In genomic region chr13:94545739-94546138, GRCm38 (mm10) we compare ENCODE assay signal across 24 mouse cellular contexts.
A peak's percentile ranks its signal among the peaks of the same experiment; 100 is the strongest.
DNase-seq lines count a peak whose midpoint lies in the region; ATAC-seq and TF ChIP-seq lines count a peak whose summit lies in the region.
"Had no signal": no experiment of that assay in that cellular context is flagged by ENCODE, and none has a peak within 500 bp of the region (broad histone marks: within the 10 kb centered on the region; RNA-seq: fewer than 3 reads in every experiment).

No protein-coding gene starts in this region.

- no peak for ATAC-seq in hindbrain, postnatal 0 days
- ATAC-seq in forebrain, embryonic 16.5 days, result peak; percentile 57
- ATAC-seq: intestine, embryonic 16.5 days; liver, postnatal 0 days had no signal

- H3K9ac ChIP-seq in hindbrain, postnatal 0 days (replicated peaks; ENCODE audit: low read length), result no peak overlapping the region
- H3K9ac ChIP-seq in ES-E14 (ENCODE audit: insufficient read depth, low read depth, low read length, poor library complexity, severe bottlenecking), result no peak overlapping the region
- H3K9ac ChIP-seq in forebrain, embryonic 16.5 days (replicated peaks; ENCODE audit: low read depth, low read length), result no peak overlapping the region
- H3K9ac ChIP-seq: embryonic facial prominence, embryonic 13.5 days; limb, embryonic 12.5 days; liver, postnatal 0 days; midbrain, embryonic 12.5 days had no signal

- TF ChIP-seq CTCF in hindbrain, postnatal 0 days (IDR thresholded peaks at IDR 0.05; ENCODE audit: low read depth), result no peak

- 31% methylated on average over 4 of the region's 4 CpGs for WGBS in hindbrain, postnatal 0 days
- 40% methylated on average over 4 of the region's 4 CpGs for WGBS in hindbrain, embryonic 10.5 days
- WGBS in forebrain, embryonic 16.5 days, result 11% methylated on average over 4 of the region's 4 CpGs

- no peaks in the 10 kb centered on the region for H3K9me3 ChIP-seq in hindbrain, postnatal 0 days (ENCODE audit: low read length)
- no peaks in the 10 kb centered on the region for H3K9me3 ChIP-seq in hindbrain, embryonic 10.5 days
- no peaks in the 10 kb centered on the region for H3K9me3 ChIP-seq in ES-E14 (ENCODE audit: control insufficient read depth, insufficient read depth, low read depth, low read length)
- H3K9me3 ChIP-seq in forebrain, embryonic 16.5 days (ENCODE audit: control insufficient read depth, low read length), result no peaks in the 10 kb centered on the region
- H3K9me3 ChIP-seq: embryonic facial prominence, embryonic 13.5 days; heart, embryonic 10.5 days; limb, embryonic 12.5 days; midbrain, embryonic 12.5 days had no signal

- H3K27ac ChIP-seq in hindbrain, postnatal 0 days, result no peak overlapping the region
- no peak overlapping the region for H3K27ac ChIP-seq in hindbrain, embryonic 10.5 days
- no peak overlapping the region for H3K27ac ChIP-seq in ES-E14 (ENCODE audit: insufficient read depth, low read depth, low read length, poor library complexity, severe bottlenecking)
- H3K27ac ChIP-seq in forebrain, embryonic 16.5 days (ENCODE audit: low read length), result peak overlapping the region; percentile 42; the same call in 1 of the 2 replicates
- H3K27ac ChIP-seq: embryonic facial prominence, embryonic 13.5 days; gastrocnemius, adult 2 months; heart, embryonic 10.5 days; limb, embryonic 12.5 days; midbrain, embryonic 12.5 days had no signal

- H3K36me3 ChIP-seq in hindbrain, postnatal 0 days (ENCODE audit: insufficient read depth, low read length), result no peaks in the 10 kb centered on the region
- peaks cover 18% of the 10 kb centered on the region; the same call in 1 of the 2 replicates for H3K36me3 ChIP-seq in hindbrain, embryonic 10.5 days
- H3K36me3 ChIP-seq in ES-E14 (ENCODE audit: control insufficient read depth, insufficient read depth, low read length, poor library complexity, severe bottlenecking), result peaks cover 5% of the 10 kb centered on the region; the same call in 1 of the 2 replicates
- no peaks in the 10 kb centered on the region for H3K36me3 ChIP-seq in forebrain, embryonic 16.5 days (ENCODE audit: control insufficient read depth, insufficient read depth)
- H3K36me3 ChIP-seq: midbrain, embryonic 12.5 days had no signal

- DNase-seq in hindbrain, postnatal 0 days (ENCODE audit: low spot score), result peak; percentile 5
- no peak for DNase-seq in hindbrain, embryonic 10.5 days (ENCODE audit: low spot score)
- DNase-seq in ES-E14 (ENCODE audit: low read depth, low spot score), result no peak
- DNase-seq in ZHBTc4 (ENCODE audit: low read depth, low spot score), result peak; percentile 56
- DNase-seq in adrenal gland, postnatal 36 days, result no peak
- DNase-seq in urinary bladder, postnatal 10 days (ENCODE audit: low spot score), result no peak
- no peak for DNase-seq in spleen, postnatal 4 days (ENCODE audit: low spot score in 2 of 2)
- DNase-seq: cerebellum, adult 2 months; cerebellum, postnatal 36 days; embryo, embryonic 11 days; gastrocnemius, adult 2 months; kidney, adult 9 months; kidney, postnatal 14 days; liver, postnatal 0 days; lung, postnatal 10 days; right cerebral cortex, postnatal 14 days had no signal

- H3K27me3 ChIP-seq in hindbrain, postnatal 0 days (ENCODE audit: insufficient read depth, low read length), result no peaks in the 10 kb centered on the region
- H3K27me3 ChIP-seq in hindbrain, embryonic 10.5 days (ENCODE audit: insufficient read depth, poor library complexity, severe bottlenecking), result peaks cover 58% of the 10 kb centered on the region
- H3K27me3 ChIP-seq in forebrain, embryonic 16.5 days (replicated peaks; ENCODE audit: control insufficient read depth, insufficient read depth, low read length), result peaks cover 7% of the 10 kb centered on the region
- H3K27me3 ChIP-seq: embryonic facial prominence, embryonic 13.5 days; limb, embryonic 12.5 days had no signal

- H3K4me2 ChIP-seq in hindbrain, postnatal 0 days (ENCODE audit: low read depth, low read length), result no peak overlapping the region
- H3K4me2 ChIP-seq in forebrain, embryonic 16.5 days (ENCODE audit: low read length), result peak overlapping the region; percentile 8; the same call in 1 of the 2 replicates
- H3K4me2 ChIP-seq: embryonic facial prominence, embryonic 13.5 days; limb, embryonic 12.5 days; liver, embryonic 11.5 days; midbrain, embryonic 12.5 days had no signal

- no peaks in the 10 kb centered on the region; the same call in 1 of the 2 replicates for H3K4me1 ChIP-seq in hindbrain, postnatal 0 days (ENCODE audit: insufficient read depth, low read length)
- 0 out of 2 replicates have a peak, but pooled peaks cover 13% of the 10 kb centered on the region for H3K4me1 ChIP-seq in hindbrain, embryonic 10.5 days (replicated peaks)
- H3K4me1 ChIP-seq in ES-E14 (ENCODE audit: control insufficient read depth in 2 of 2, insufficient read depth in 2 of 2, low read length in 2 of 2, poor library complexity in 1 of 2), result no peaks in the 10 kb centered on the region
- H3K4me1 ChIP-seq in forebrain, embryonic 16.5 days (replicated peaks; ENCODE audit: control insufficient read depth, insufficient read depth, low read length), result peaks cover 32% of the 10 kb centered on the region

- H3K4me3 ChIP-seq in hindbrain, postnatal 0 days (ENCODE audit: low read length), result no peak overlapping the region
- no peak overlapping the region for H3K4me3 ChIP-seq in hindbrain, embryonic 10.5 days
- no peak overlapping the region for H3K4me3 ChIP-seq in ES-E14 (ENCODE audit: insufficient read depth in 1 of 2, low read depth in 1 of 2, low read length in 2 of 2, poor library complexity in 1 of 2, severe bottlenecking in 1 of 2)
- H3K4me3 ChIP-seq in forebrain, embryonic 16.5 days (replicated peaks; ENCODE audit: low read length), result no peak overlapping the region
- H3K4me3 ChIP-seq: embryonic facial prominence, embryonic 13.5 days; erythroblast, embryonic 14.5 days; gastrocnemius, adult 2 months; heart, embryonic 10.5 days; limb, embryonic 12.5 days; midbrain, embryonic 12.5 days had no signal

- in situ Hi-C loops in ES-E14 (cut with MboI; ENCODE audit: low sequenced_read_pairs in 2 of 2, unreplicated experiment in 2 of 2), result no loop called here

TF ChIP-seq in ES-E14, 5 proteins besides CTCF, POLR2A, EP300 and RAD21:
- TF ChIP-seq MAFK (IDR thresholded peaks at IDR 0.05; ENCODE audit: insufficient read depth, low read depth, low read length), result peak; percentile 70; the same call in 1 of the 2 replicates
- no peak for TF ChIP-seq CHD2 (IDR thresholded peaks at IDR 0.05; ENCODE audit: low read depth, low read length)
- no peak for TF ChIP-seq ZNF384 (IDR thresholded peaks at IDR 0.05; ENCODE audit: low read depth, low read length)

Comparison
In these comparisons a context has a peak if more than half of its experiments do, and no peak if none do; other contexts are left out.
1. DNase-seq: peak in hindbrain, postnatal 0 days (single experiment) and ZHBTc4 (single experiment); none in hindbrain, embryonic 10.5 days (single experiment), ES-E14 (single experiment), adrenal gland, postnatal 36 days (0 of 2), urinary bladder, postnatal 10 days (single experiment) and spleen, postnatal 4 days (0 of 2).